Mouse (Mus musculus) embryonic fibroblast, embryonic 13.5 days (primary cell): Measurements from ENCODE around the gene Gm973.

Experiments used
- CTCF ChIP-seq: IDR thresholded peaks from 2 replicates; pipeline ENCODE4 v1.5.1; 2011; ENCODE audit warnings: mild to moderate bottlenecking, control low read depth, low read length, moderate library complexity, borderline replicate concordance; ENCODE audit not compliant: insufficient read depth
- POLR2A ChIP-seq: IDR thresholded peaks from 2 replicates; pipeline ENCODE4 v1.6.1; 2011; ENCODE audit warnings: low read depth, mild to moderate bottlenecking, control low read depth, low read length, moderate library complexity

DNA sequence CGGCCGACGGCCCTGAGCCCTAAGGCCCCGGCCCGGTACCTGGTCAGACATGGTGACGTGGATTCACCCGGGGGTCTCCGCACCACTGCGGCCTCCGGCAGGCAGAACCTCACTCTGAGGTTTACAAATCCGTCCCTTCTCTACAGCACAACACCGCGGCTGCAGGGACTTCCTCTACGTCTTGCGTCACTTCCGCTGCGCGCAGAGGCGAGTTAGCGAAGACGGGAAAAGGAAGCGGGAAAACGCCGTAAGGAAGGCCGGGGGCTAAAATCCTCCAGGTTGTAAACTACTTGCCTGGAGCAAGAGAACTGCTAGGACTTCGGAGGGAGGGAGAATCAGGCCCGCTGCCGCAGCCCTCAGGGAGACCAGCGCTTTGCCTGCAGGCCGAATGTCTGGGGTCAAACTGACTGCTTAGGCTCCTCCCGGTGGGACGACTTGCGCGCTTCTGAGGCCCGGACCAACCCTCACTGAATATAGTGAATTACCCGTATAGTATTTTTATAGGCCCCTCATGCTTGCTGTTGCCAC, 154.6 kb downstream of the Gm973 start, which contains the start of gene Sumo1:
- TF ChIP-seq POLR2A (peak; percentile 95), CTCF (no peak)
